Mouse (Mus musculus): ENCODE data around the gene Ubl3. TPM values are rescaled to one million over a fixed set of nuclear protein-coding genes. Genes with fewer than 3 reads are reported as not detected.
A peak's percentile ranks its signal among the peaks of the same experiment; 100 is the strongest.

Ubl3 gene
- polyA plus RNA-seq, 1 experiment = 101 TPM

DNA sequence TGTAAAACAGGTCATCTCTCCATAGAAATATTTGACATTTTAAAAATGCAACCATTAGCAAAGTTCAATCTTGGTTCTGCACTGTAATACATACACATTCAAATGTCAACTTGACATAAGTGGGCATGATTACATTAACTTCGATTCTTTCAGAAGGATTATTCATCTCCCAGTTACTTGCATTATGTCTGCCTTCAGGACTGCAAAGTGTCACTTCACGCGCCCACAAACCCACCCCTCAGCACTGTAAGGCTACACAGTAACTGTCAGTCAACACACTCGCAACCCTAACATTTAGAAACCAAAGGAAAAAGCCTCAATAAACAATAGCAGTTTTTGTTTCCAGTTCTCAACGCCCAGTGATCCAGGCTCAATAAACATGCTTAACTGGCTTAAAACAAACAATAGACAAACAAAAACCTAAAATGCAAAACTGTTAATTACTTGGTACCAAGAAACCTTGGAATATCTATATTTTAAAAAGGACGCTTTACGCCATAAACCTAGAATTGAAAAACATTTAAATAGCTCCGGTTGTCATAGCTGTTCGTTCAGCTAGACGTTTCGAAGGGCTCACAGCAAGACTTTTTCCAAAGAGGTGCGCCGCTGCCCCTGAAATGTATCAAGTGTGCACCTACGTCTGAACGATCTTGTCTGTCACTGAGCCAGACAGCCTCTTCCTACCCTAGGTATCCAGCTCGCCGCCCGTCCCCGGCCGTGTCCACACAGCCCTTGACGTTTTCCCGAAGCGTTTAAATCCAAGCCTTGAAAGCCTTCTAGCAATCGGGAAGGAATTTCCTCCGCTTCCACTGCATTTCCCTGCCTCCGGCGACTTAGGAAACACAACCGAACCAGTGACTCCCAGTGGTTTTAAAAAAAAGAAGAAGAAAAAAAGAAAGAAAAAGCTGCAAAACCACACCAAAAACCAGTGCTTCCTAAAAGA is 1.5 kb downstream of the Ubl3 start:
- peaks cover 21% of the 10 kb centered on the region for H3K4me1 ChIP-seq (ENCODE audit: control insufficient read depth, insufficient read depth, insufficient read length, low read length)
- peak overlapping the region; percentile 87 for H3K27ac ChIP-seq (replicated peaks; ENCODE audit: low read depth, low read length)
- peak overlapping the region; percentile 96 for H3K4me3 ChIP-seq (ENCODE audit: insufficient read depth, low read depth, low read length)

DNA sequence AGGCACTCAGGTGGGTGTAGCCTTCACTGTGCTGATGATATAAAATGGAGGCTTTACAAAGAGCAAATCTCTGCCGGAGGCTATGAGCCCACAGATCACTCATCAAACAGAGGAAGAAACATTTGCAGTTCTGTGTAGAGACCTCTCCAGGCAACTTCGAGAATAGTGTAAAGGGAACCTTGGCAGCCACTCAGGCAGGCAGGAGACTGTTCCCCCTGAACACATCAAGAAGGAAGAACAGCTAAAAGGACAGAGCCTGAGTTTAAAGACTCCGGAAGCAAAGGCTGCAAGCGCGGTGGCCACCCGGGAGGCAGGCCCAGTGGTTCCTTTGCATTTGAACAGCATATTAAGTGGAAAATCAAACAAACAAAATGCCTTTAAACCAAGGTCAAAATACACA is 2.2 kb downstream of the Ubl3 start:
- peak overlapping the region; percentile 19; the same call in 1 of the 2 replicates for H3K27ac ChIP-seq (replicated peaks; ENCODE audit: low read depth, low read length)
- peak overlapping the region; percentile 96 for H3K4me3 ChIP-seq (ENCODE audit: insufficient read depth, low read depth, low read length)
- H3K4me1 ChIP-seq (ENCODE audit: control insufficient read depth, insufficient read depth, insufficient read length, low read length) = peaks cover 23% of the 10 kb centered on the region

DNA sequence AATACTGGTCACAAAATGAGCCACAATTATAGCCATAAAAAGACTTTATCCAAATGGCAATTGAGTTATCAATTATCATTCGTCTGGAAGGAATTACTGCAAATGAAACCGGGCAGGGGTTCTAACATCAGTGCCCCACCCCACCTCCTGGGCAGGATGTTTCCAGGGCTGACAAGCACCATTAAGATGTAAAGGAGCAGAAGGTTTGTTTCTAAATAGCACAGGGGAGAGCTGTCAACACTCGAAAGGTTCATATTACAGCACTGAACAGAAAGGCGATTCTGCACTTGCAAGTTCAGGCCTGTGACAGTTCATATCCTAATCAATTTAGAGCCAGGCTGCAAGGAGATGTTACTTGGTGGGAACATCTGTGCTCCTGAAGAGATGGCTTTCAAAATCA is 3.3 kb downstream of the Ubl3 start:
- peaks cover 25% of the 10 kb centered on the region for H3K4me1 ChIP-seq (ENCODE audit: control insufficient read depth, insufficient read depth, insufficient read length, low read length)

DNA sequence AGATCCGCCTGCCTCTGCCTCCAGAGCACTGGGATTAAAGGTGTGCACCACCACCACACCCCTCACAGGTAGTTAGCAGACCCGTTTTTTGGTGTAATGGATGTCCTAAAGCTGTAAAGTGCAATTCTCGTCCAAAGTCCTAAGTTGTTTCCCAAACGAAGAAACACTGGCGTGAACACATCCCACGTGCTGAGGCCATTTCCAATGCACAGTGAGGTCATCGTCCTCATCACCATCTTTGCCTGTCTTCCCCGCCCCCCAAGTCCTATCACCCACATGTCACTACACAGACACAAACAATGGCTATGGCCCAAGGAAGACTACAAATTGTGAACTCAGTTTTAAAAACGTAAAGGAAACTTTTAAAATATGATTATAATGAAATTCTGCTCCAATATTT is 4.0 kb downstream of the Ubl3 start:
- H3K4me1 ChIP-seq (ENCODE audit: control insufficient read depth, insufficient read depth, insufficient read length, low read length) = peaks cover 27% of the 10 kb centered on the region
- no peak overlapping the region for H3K27ac ChIP-seq (replicated peaks; ENCODE audit: low read depth, low read length)
- H3K4me3 ChIP-seq (ENCODE audit: insufficient read depth, low read depth, low read length) = no peak overlapping the region; the same call in 1 of the 2 replicates

More for the DNA sequence above, 3.3 kb downstream of the Ubl3 start:
- Histone ChIP-seq H3K4me3 (ENCODE audit: insufficient read depth, low read depth, low read length) (peak overlapping the region; percentile 11; the same call in 1 of the 2 replicates), H3K27ac (replicated peaks; ENCODE audit: low read depth, low read length) (no peak overlapping the region)

DNA sequence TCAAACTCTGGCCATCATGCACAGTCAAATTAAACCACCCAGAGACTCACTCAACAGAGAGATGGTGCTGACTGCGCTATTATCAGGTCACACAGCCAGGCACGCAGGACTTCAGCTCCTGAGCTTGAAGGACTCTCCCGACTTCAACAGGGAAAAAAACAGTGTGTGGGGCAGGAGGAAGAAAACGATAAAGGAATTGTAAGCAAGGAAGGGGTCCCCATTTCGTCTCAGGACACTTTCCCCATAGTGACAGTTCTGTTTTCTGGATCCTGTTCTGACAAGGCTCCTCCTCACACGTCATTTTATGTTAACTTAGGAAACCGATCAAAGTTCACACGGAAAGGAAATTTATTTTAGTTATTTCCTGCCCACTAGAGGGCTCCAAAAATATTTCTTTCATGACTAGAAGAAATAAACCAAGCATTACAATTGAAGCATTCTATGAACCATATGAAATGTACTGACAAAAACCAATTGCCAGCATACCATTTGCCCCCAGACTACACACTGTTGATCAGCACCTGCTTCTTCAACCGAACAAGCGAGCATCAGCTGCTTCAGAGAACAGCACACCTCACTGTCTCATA is 4.6 kb downstream of the Ubl3 start:
- H3K4me3 ChIP-seq (ENCODE audit: insufficient read depth, low read depth, low read length) = peak overlapping the region; percentile 29
- H3K27ac ChIP-seq (replicated peaks; ENCODE audit: low read depth, low read length) = peak overlapping the region; percentile 79
- peaks cover 27% of the 10 kb centered on the region for H3K4me1 ChIP-seq (ENCODE audit: control insufficient read depth, insufficient read depth, insufficient read length, low read length)

DNA sequence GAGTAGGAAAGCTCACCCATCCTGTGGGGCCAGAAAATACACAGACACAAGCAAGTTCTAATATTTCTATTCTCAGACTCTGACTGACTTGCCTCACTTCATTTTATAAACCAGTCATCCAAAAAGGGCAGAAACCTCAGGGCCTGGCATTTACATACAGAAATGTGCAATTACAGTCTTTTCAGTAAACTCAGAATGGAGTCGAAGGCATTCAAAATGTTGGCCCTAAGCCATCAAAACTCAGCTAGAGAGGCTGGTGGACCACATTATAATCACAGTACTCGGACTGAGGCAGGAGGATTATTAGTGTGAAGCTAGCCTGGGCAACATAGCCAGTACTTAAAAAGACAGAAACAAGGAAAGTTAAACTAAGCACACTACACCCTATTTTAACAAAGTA is 5.6 kb downstream of the Ubl3 start:
- Histone ChIP-seq H3K4me3 (ENCODE audit: insufficient read depth, low read depth, low read length) (no peak overlapping the region), H3K4me1 (ENCODE audit: control insufficient read depth, insufficient read depth, insufficient read length, low read length) (peaks cover 32% of the 10 kb centered on the region), H3K27ac (replicated peaks; ENCODE audit: low read depth, low read length) (peak overlapping the region; percentile 38; the same call in 1 of the 2 replicates)

DNA sequence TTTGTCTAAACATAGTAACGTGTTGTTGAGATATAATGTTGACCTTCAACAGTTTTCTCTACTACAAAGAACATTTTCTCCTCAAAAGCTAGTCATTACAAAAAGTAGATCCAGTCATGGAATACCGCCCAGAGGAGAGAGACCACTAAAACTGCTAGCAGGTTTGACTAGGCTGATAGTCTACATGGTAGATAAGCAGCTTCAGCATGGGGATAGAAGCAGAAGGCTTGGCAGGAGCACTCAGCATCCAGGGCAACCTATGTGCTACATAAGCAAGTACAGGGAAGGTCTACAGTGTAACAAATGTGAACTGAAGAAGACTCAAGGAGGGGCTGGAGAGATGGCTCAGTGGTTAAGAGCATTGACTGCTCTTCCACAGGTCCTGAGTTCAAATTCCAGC is 7.9 kb downstream of the Ubl3 start:
- Histone ChIP-seq H3K27ac (replicated peaks; ENCODE audit: low read depth, low read length) (no peak overlapping the region), H3K4me3 (ENCODE audit: insufficient read depth, low read depth, low read length) (no peak overlapping the region), H3K4me1 (ENCODE audit: control insufficient read depth, insufficient read depth, insufficient read length, low read length) (peaks cover 37% of the 10 kb centered on the region)

DNA sequence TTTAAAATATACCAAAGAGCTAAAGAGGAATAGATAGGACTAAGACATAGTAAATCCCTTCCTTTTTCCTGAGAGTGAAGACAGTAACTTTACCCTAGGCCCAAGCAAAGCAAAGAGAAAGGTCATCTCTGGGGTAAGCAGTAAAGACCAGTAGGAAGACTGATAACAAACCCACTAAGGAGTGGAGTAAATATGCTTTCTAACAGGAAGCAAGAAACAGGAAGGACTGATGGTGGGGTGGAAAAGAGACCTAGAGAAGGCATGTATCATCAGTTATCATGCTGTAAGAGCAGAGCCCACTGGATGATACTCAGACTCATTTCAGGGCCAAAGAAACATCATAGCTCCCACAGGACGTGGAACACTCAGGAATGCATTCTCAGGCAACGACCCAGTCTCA is 10.4 kb downstream of the Ubl3 start:
- H3K4me1 ChIP-seq (ENCODE audit: control insufficient read depth, insufficient read depth, insufficient read length, low read length) = peaks cover 24% of the 10 kb centered on the region
- no peak overlapping the region for H3K4me3 ChIP-seq (ENCODE audit: insufficient read depth, low read depth, low read length)
- no peak overlapping the region for H3K27ac ChIP-seq (replicated peaks; ENCODE audit: low read depth, low read length)

DNA sequence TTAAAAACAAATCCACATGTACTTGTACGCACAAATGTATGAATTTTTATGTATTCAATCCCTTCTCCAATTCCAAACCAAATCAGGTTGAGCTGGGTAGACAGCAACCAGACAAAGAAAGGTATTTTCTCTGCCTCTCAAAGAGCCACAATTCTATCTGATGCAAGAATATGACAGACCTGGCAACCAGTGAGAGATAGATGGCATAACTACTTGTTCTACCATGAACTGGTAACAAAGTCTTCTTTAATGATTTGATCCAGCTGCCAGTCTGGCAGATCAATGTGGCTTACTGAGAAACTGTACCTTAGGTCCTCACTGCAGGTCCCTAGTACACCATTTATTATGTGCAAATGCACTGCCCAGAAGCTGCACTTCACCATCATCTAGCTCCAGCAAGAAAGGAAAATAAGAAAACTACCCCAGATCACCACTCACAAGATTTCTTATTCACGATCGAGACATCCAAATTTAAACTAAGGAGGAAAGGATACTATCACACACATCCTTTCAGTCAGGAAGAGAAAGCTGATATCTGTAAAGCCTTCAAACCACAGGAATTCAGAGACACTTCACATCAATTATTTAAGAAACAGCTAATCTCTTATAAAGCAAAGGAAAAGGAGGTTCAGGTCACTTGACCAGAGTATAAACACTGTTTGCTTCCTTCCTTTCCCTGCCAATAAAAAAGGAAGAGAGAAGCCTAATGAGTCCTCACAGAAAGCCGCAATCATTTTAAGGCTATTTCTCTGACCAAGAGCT is 16.7 kb downstream of the Ubl3 start:
- Histone ChIP-seq H3K4me1 (ENCODE audit: control insufficient read depth, insufficient read depth, insufficient read length, low read length) (peaks cover 24% of the 10 kb centered on the region), H3K27ac (replicated peaks; ENCODE audit: low read depth, low read length) (no peak overlapping the region), H3K4me3 (ENCODE audit: insufficient read depth, low read depth, low read length) (no peak overlapping the region)

DNA sequence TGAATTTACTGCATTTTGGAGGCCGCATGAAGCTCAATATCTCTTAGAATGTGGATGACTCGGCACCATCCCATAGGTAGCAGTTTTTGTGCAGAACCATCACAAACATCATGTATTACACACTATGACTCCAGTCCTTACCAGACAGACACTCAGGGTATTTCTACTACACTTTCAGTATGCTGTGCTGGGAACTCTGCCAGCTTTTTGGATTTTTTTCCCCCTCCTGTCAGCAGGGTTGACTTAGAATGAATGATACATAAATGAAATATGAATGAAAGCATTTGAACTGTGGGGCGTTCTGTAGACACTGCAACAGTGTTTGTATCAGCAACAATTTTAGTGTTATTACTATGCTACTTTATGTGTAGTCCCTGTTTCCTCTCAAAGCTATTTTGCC is 17.9 kb downstream of the Ubl3 start:
- peaks cover 23% of the 10 kb centered on the region for H3K4me1 ChIP-seq (ENCODE audit: control insufficient read depth, insufficient read depth, insufficient read length, low read length)
- H3K27ac ChIP-seq (replicated peaks; ENCODE audit: low read depth, low read length) = no peak overlapping the region
- H3K4me3 ChIP-seq (ENCODE audit: insufficient read depth, low read depth, low read length) = no peak overlapping the region

DNA sequence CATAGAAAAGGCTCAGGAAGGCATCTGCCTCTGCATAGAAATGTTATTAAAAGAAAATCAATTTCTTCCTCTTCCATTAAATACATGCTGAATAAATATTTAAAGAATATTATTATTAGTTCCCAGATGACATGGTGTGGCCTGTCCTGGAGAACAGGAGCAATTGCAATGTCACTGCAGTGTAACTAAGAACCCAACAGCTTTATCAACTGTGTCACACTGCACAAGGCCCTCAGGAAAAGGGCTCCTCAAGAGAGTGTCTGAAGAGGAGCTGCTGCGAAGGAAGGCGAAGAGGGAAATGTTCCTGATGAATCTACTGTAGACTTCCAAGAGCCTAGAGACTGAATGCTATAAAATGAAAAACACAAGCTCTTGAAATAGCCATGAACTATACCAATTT is 18.7 kb downstream of the Ubl3 start:
- Histone ChIP-seq H3K4me1 (ENCODE audit: control insufficient read depth, insufficient read depth, insufficient read length, low read length) (peaks cover 21% of the 10 kb centered on the region), H3K4me3 (ENCODE audit: insufficient read depth, low read depth, low read length) (no peak overlapping the region), H3K27ac (replicated peaks; ENCODE audit: low read depth, low read length) (no peak overlapping the region)

DNA sequence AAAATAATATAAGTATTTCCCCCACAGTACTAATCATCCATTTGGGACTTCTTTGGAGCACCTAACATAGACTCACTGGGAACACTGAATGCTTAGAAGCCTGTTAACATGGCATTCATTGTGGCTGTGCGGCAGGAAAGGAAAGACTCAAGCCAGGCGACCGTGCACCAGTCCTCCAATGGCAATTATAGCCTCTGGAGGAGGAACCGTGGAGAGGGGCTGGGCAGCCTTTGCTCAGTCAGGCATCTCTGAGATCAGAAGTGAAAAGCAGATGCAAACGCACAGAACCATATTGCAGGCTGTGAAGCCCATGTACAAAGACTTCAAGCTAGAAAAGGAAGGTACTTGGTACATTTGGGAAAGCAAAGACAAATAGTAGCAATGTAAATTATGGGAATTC is 20.4 kb downstream of the Ubl3 start:
- Histone ChIP-seq H3K4me1 (ENCODE audit: control insufficient read depth, insufficient read depth, insufficient read length, low read length) (peaks cover 27% of the 10 kb centered on the region), H3K27ac (replicated peaks; ENCODE audit: low read depth, low read length) (no peak overlapping the region), H3K4me3 (ENCODE audit: insufficient read depth, low read depth, low read length) (no peak overlapping the region)

DNA sequence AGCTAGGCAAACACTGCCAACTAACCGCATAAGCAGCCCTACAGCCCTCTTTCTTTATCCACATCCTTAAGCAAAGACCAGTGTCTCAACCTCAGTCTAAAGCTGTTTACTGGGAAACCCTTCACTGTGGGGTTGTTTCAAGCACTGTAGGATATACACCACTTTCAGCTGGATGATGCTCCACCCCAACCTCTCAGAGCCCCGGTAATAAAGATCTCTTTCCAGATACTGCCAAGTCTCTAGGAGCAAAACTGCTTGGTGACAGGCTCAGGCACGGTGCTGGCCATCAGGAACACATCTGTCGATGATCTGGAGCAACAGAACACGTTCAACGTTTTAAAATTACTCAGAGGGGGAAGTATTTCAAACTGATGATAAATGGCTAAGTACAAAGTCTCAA is 25.0 kb downstream of the Ubl3 start:
- Histone ChIP-seq H3K4me3 (ENCODE audit: insufficient read depth, low read depth, low read length) (no peak overlapping the region), H3K27ac (replicated peaks; ENCODE audit: low read depth, low read length) (no peak overlapping the region)

DNA sequence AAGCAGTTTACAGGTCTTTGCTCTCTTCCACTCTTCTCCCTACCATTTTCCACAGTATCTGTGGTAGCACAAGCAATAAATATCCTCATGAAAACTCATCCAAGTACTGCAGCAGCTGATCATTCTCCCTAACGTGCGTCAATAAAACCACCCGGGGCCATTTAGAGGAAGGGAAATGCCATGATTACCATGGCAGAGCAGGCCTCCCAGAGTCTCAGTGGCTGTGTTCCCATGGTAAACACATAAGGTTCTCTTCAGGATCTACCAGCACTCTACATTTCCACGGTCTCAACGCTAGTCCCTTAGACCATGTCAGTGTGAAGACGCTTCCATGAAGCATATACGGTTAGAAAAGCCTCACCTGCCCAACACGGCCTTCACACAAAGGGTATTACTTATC is 26.0 kb downstream of the Ubl3 start:
- H3K4me3 ChIP-seq (ENCODE audit: insufficient read depth, low read depth, low read length) = no peak overlapping the region
- peaks cover 31% of the 10 kb centered on the region for H3K4me1 ChIP-seq (ENCODE audit: control insufficient read depth, insufficient read depth, insufficient read length, low read length)
- H3K27ac ChIP-seq (replicated peaks; ENCODE audit: low read depth, low read length) = no peak overlapping the region

More for the DNA sequence above, 25.0 kb downstream of the Ubl3 start:
- H3K4me1 ChIP-seq (ENCODE audit: control insufficient read depth, insufficient read depth, insufficient read length, low read length) = peaks cover 32% of the 10 kb centered on the region
